Mouse (Mus musculus) left cerebral cortex, adult 2 months (tissue): ENCODE data around the gene Sptbn1. TPM values are rescaled to one million over a fixed set of nuclear protein-coding genes. Genes with fewer than 3 reads are reported as not detected.

ENCODE experiments used
- DNase-seq, 2 experiments: peaks; one replicate each; pipeline ENCODE4 v3.0.0; 2021 to 2022; ENCODE audit warnings: low spot score in 2 of 2, mixed read lengths in 1 of 2; ENCODE audit errors: extremely low spot score in 1 of 2
- H3K27ac ChIP-seq: fragments of 200-600 bp; 2 replicates; pipeline ENCODE4 v1.8.1; 2022
- H3K4me3 ChIP-seq: fragments of 200-600 bp; 2 replicates; pipeline ENCODE4 v1.8.1; 2022
- CTCF ChIP-seq: fragments of 200-600 bp; IDR thresholded peaks from 2 replicates; pipeline ENCODE4 v1.8.1; 2022; ENCODE audit warnings: antibody characterized with exemption, mild to moderate bottlenecking, moderate library complexity
- intact Hi-C: fragments of 180-260 bp; cut with DNase I; formaldehyde crosslinking; loops from one replicate; pipeline ENCODE4 v1.15.1; 2025
- total RNA-seq, 2 experiments: library from RNA; stranded (reverse); gene quantifications; 2 replicates each; pipeline ENCODE4 v1.2.3; 2021

Sptbn1 gene
- total RNA-seq, 2 experiments from 2014 or later: 601 to 602 TPM

GRCm38 (mm10) chr11:30232082-30232481, 35.9 kb downstream of the Sptbn1 start:
- Histone ChIP-seq H3K4me3 (no peak overlapping the region), H3K27ac (no peak overlapping the region)
- intact Hi-C loops: no loop called here
- DNase-seq: no peak
- no peak for TF ChIP-seq CTCF

GRCm38 (mm10) chr11:30231336-30231735, 36.6 kb downstream of the Sptbn1 start:
- intact Hi-C loops: no loop called here
- no peak for DNase-seq
- no peak overlapping the region for H3K4me3 ChIP-seq
- H3K27ac ChIP-seq: no peak overlapping the region
- no peak for TF ChIP-seq CTCF

- no peak for DNase-seq
- Histone ChIP-seq H3K4me3 (no peak overlapping the region), H3K27ac (peak overlapping the region; percentile 55)
- intact Hi-C loops: no loop called here
- TF ChIP-seq CTCF: no peak
These were observed 37.6 kb downstream of the Sptbn1 start for GRCm38 (mm10) chr11:30230330-30230771.

- intact Hi-C loops: no loop called here
- Histone ChIP-seq H3K27ac (no peak overlapping the region), H3K4me3 (no peak overlapping the region)
- TF ChIP-seq CTCF: no peak
- no peak for DNase-seq
These were observed 41.2 kb downstream of the Sptbn1 start for GRCm38 (mm10) chr11:30226756-30227155.

GRCm38 (mm10) chr11:30224599-30224998, 43.4 kb downstream of the Sptbn1 start:
- DNase-seq: no peak
- Histone ChIP-seq H3K27ac (no peak overlapping the region), H3K4me3 (no peak overlapping the region)
- no peak for TF ChIP-seq CTCF
- intact Hi-C loops: no loop called here

- peak; percentile 52 for TF ChIP-seq CTCF
- DNase-seq: no peak
- no peak overlapping the region for H3K4me3 ChIP-seq
- H3K27ac ChIP-seq: no peak overlapping the region
- intact Hi-C loops: no loop called here
These were observed 45.3 kb downstream of the Sptbn1 start for GRCm38 (mm10) chr11:30222636-30223035.

- intact Hi-C loops: no loop called here
- no peak for TF ChIP-seq CTCF
- H3K4me3 ChIP-seq: no peak overlapping the region
- no peak for DNase-seq
- H3K27ac ChIP-seq: no peak overlapping the region
These were observed 46.9 kb downstream of the Sptbn1 start for GRCm38 (mm10) chr11:30221043-30221442.

GRCm38 (mm10) chr11:30218386-30218785, 49.6 kb downstream of the Sptbn1 start:
- no peak overlapping the region; the same call in 1 of the 2 replicates for H3K27ac ChIP-seq
- intact Hi-C loops: no loop called here
- no peak for TF ChIP-seq CTCF
- DNase-seq: no peak
- no peak overlapping the region for H3K4me3 ChIP-seq

- DNase-seq: no peak
- no peak overlapping the region; the same call in 1 of the 2 replicates for H3K27ac ChIP-seq
- no peak for TF ChIP-seq CTCF
- intact Hi-C loops: no loop called here
- H3K4me3 ChIP-seq: no peak overlapping the region
These were observed 50.5 kb downstream of the Sptbn1 start for GRCm38 (mm10) chr11:30217496-30217895.

GRCm38 (mm10) chr11:30211663-30212416, 56.1 kb downstream of the Sptbn1 start:
- no peak for DNase-seq
- intact Hi-C loops: no loop called here

GRCm38 (mm10) chr11:30211141-30211540, 56.8 kb downstream of the Sptbn1 start:
- no peak for DNase-seq
- intact Hi-C loops: no loop called here
- no peak overlapping the region for H3K27ac ChIP-seq

More at GRCm38 (mm10) chr11:30211663-30212416, 56.1 kb downstream of the Sptbn1 start:
- H3K4me3 ChIP-seq: no peak overlapping the region
- H3K27ac ChIP-seq: no peak overlapping the region
- TF ChIP-seq CTCF: no peak

GRCm38 (mm10) chr11:30210100-30210811, 57.7 kb downstream of the Sptbn1 start:
- DNase-seq: no peak
- intact Hi-C loops: no loop called here

More at GRCm38 (mm10) chr11:30211141-30211540, 56.8 kb downstream of the Sptbn1 start:
- no peak; the same call in 1 of the 2 replicates for TF ChIP-seq CTCF
- H3K4me3 ChIP-seq: no peak overlapping the region

More at GRCm38 (mm10) chr11:30210100-30210811, 57.7 kb downstream of the Sptbn1 start:
- no peak for TF ChIP-seq CTCF
- Histone ChIP-seq H3K4me3 (no peak overlapping the region), H3K27ac (no peak overlapping the region)
